Mouse (Mus musculus) right cerebral cortex, adult 18-20 months (tissue): Measurements from ENCODE around the gene C130032M10Rik.

ENCODE experiments used
- DNase-seq: peaks from one replicate; pipeline ENCODE4 v3.0.0; 2022; ENCODE audit warnings: mixed read lengths

The C130032M10Rik gene

GRCm38 (mm10) chr9:114553828-114554227 is 38.3 kb downstream of the C130032M10Rik start:
- DNase-seq = no peak

- DNase-seq = no peak
Measured at GRCm38 (mm10) chr9:114554355-114554979, 39.0 kb downstream of the C130032M10Rik start.

- no peak for DNase-seq
Measured at GRCm38 (mm10) chr9:114556276-114556855, 40.9 kb downstream of the C130032M10Rik start.

- DNase-seq = no peak
Measured at GRCm38 (mm10) chr9:114557086-114557485, 41.6 kb downstream of the C130032M10Rik start.

GRCm38 (mm10) chr9:114560141-114560540 is 44.6 kb downstream of the C130032M10Rik start:
- DNase-seq = no peak

- DNase-seq = no peak
Measured at GRCm38 (mm10) chr9:114560771-114561670, 45.5 kb downstream of the C130032M10Rik start.

- no peak for DNase-seq
Measured at GRCm38 (mm10) chr9:114561671-114561971, 46.1 kb downstream of the C130032M10Rik start.

- no peak for DNase-seq
Measured at GRCm38 (mm10) chr9:114562031-114562918, 46.8 kb downstream of the C130032M10Rik start.

- DNase-seq = no peak
Measured at GRCm38 (mm10) chr9:114562919-114563751, 47.6 kb downstream of the C130032M10Rik start.

- no peak for DNase-seq
Measured at GRCm38 (mm10) chr9:114563761-114564606, 48.5 kb downstream of the C130032M10Rik start, which contains the start of gene Trim71. Trim71 (minus strand) TSS chr9:114564369.

GRCm38 (mm10) chr9:114564667-114565066 is 49.2 kb downstream of the C130032M10Rik start:
- no peak for DNase-seq
